Mouse (Mus musculus): ENCODE data around the gene Brms1. TPM values are rescaled to one million over a fixed set of nuclear protein-coding genes. Genes with fewer than 3 reads are reported as not detected.
"Not testable (repeated sequence)": the region's sequence is repeated elsewhere in the genome, so short reads cannot be mapped to it uniquely, and the experiment has no call there.

Brms1 gene
- polyA plus RNA-seq, 1 experiment from 2014 or later: 33.2 TPM

GRCm38 (mm10) chr19:5003644-5004043 lies 37.5 kb upstream of the Brms1 start:
- not testable (repeated sequence) for H3K9ac ChIP-seq (ENCODE audit: low read depth, low read length); H3K9me3 ChIP-seq (ENCODE audit: control insufficient read depth); ATAC-seq; H3K4me2 ChIP-seq (replicated peaks; ENCODE audit: low read depth); H3K36me3 ChIP-seq (ENCODE audit: control insufficient read depth, insufficient read depth); H3K4me1 ChIP-seq (replicated peaks; ENCODE audit: control insufficient read depth, insufficient read depth, low read length); H3K27me3 ChIP-seq (replicated peaks; ENCODE audit: control insufficient read depth, insufficient read depth, low read length); H3K27ac ChIP-seq (ENCODE audit: low read depth, low read length); H3K4me3 ChIP-seq (ENCODE audit: low read depth, low read length)
- peak; percentile 23 for TF ChIP-seq CTCF (IDR thresholded peaks at IDR 0.05; ENCODE audit: low read depth)
- 64% methylated on average over 2 of the region's 2 CpGs for WGBS

GRCm38 (mm10) chr19:5004925-5005324 lies 36.2 kb upstream of the Brms1 start:
- Histone ChIP-seq H3K9me3 (ENCODE audit: control insufficient read depth) (no peaks in the 10 kb centered on the region), H3K27ac (ENCODE audit: low read depth, low read length) (no peak overlapping the region), H3K27me3 (replicated peaks; ENCODE audit: control insufficient read depth, insufficient read depth, low read length) (0 out of 2 replicates have a peak, but pooled peaks cover 5% of the 10 kb centered on the region), H3K36me3 (ENCODE audit: control insufficient read depth, insufficient read depth) (no peaks in the 10 kb centered on the region), H3K4me2 (replicated peaks; ENCODE audit: low read depth) (no peak overlapping the region), H3K4me1 (replicated peaks; ENCODE audit: control insufficient read depth, insufficient read depth, low read length) (no peaks in the 10 kb centered on the region), H3K9ac (ENCODE audit: low read depth, low read length) (no peak overlapping the region), H3K4me3 (ENCODE audit: low read depth, low read length) (no peak overlapping the region)
- WGBS: 46% methylated on average over 4 of the region's 4 CpGs
- no peak; the same call in 1 of the 2 replicates for ATAC-seq
- no peak for TF ChIP-seq CTCF (IDR thresholded peaks at IDR 0.05; ENCODE audit: low read depth)

GRCm38 (mm10) chr19:5013138-5013537 lies 28.0 kb upstream of the Brms1 start:
- Histone ChIP-seq H3K4me1 (replicated peaks; ENCODE audit: control insufficient read depth, insufficient read depth, low read length) (no peaks in the 10 kb centered on the region; the same call in 1 of the 2 replicates), H3K27me3 (replicated peaks; ENCODE audit: control insufficient read depth, insufficient read depth, low read length) (no peaks in the 10 kb centered on the region), H3K4me2 (replicated peaks; ENCODE audit: low read depth) (no peak overlapping the region), H3K4me3 (ENCODE audit: low read depth, low read length) (no peak overlapping the region), H3K36me3 (ENCODE audit: control insufficient read depth, insufficient read depth) (no peaks in the 10 kb centered on the region), H3K27ac (ENCODE audit: low read depth, low read length) (no peak overlapping the region), H3K9me3 (ENCODE audit: control insufficient read depth) (no peaks in the 10 kb centered on the region), H3K9ac (ENCODE audit: low read depth, low read length) (no peak overlapping the region)
- no peak for TF ChIP-seq CTCF (IDR thresholded peaks at IDR 0.05; ENCODE audit: low read depth)
- WGBS: 61% methylated on average over 8 of the region's 8 CpGs
- ATAC-seq: no peak; the same call in 1 of the 2 replicates

- TF ChIP-seq CTCF (IDR thresholded peaks at IDR 0.05; ENCODE audit: low read depth): peak; percentile 75
- no peak overlapping the region for H3K9ac ChIP-seq (ENCODE audit: low read depth, low read length)
- no peak for ATAC-seq
- no peak overlapping the region for H3K4me3 ChIP-seq (ENCODE audit: low read depth, low read length)
- H3K36me3 ChIP-seq (ENCODE audit: control insufficient read depth, insufficient read depth): no peaks in the 10 kb centered on the region
- 16% methylated on average over 8 of the region's 8 CpGs for WGBS
- H3K4me1 ChIP-seq (replicated peaks; ENCODE audit: control insufficient read depth, insufficient read depth, low read length): no peaks in the 10 kb centered on the region; the same call in 1 of the 2 replicates
- H3K27ac ChIP-seq (ENCODE audit: low read depth, low read length): no peak overlapping the region
- H3K4me2 ChIP-seq (replicated peaks; ENCODE audit: low read depth): no peak overlapping the region
- no peaks in the 10 kb centered on the region for H3K9me3 ChIP-seq (ENCODE audit: control insufficient read depth)
- H3K27me3 ChIP-seq (replicated peaks; ENCODE audit: control insufficient read depth, insufficient read depth, low read length): no peaks in the 10 kb centered on the region
Observed at GRCm38 (mm10) chr19:5014961-5015398, 26.2 kb upstream of the Brms1 start.

GRCm38 (mm10) chr19:5016221-5016742 lies 24.9 kb upstream of the Brms1 start:
- no peaks in the 10 kb centered on the region for H3K9me3 ChIP-seq (ENCODE audit: control insufficient read depth)
- H3K4me3 ChIP-seq (ENCODE audit: low read depth, low read length): no peak overlapping the region
- H3K27ac ChIP-seq (ENCODE audit: low read depth, low read length): no peak overlapping the region; the same call in 1 of the 2 replicates
- peak overlapping the region; percentile 30; the same call in 1 of the 2 replicates for H3K4me2 ChIP-seq (replicated peaks; ENCODE audit: low read depth)
- WGBS: 24% methylated on average over 10 of the region's 10 CpGs
- no peaks in the 10 kb centered on the region for H3K36me3 ChIP-seq (ENCODE audit: control insufficient read depth, insufficient read depth)
- ATAC-seq: no peak
- no peaks in the 10 kb centered on the region for H3K27me3 ChIP-seq (replicated peaks; ENCODE audit: control insufficient read depth, insufficient read depth, low read length)
- H3K4me1 ChIP-seq (replicated peaks; ENCODE audit: control insufficient read depth, insufficient read depth, low read length): no peaks in the 10 kb centered on the region; the same call in 1 of the 2 replicates
- no peak for TF ChIP-seq CTCF (IDR thresholded peaks at IDR 0.05; ENCODE audit: low read depth)
- no peak overlapping the region for H3K9ac ChIP-seq (ENCODE audit: low read depth, low read length)

- WGBS: 23% methylated on average over 12 of the region's 12 CpGs
Observed at GRCm38 (mm10) chr19:5016782-5017181, 24.4 kb upstream of the Brms1 start.

More at GRCm38 (mm10) chr19:5016782-5017181, 24.4 kb upstream of the Brms1 start:
- TF ChIP-seq CTCF (IDR thresholded peaks at IDR 0.05; ENCODE audit: low read depth): peak; percentile 88
- H3K9ac ChIP-seq (ENCODE audit: low read depth, low read length): no peak overlapping the region
- no peaks in the 10 kb centered on the region for H3K36me3 ChIP-seq (ENCODE audit: control insufficient read depth, insufficient read depth)
- H3K4me2 ChIP-seq (replicated peaks; ENCODE audit: low read depth): peak overlapping the region; percentile 30; the same call in 1 of the 2 replicates
- no peaks in the 10 kb centered on the region for H3K27me3 ChIP-seq (replicated peaks; ENCODE audit: control insufficient read depth, insufficient read depth, low read length)
- no peak overlapping the region for H3K27ac ChIP-seq (ENCODE audit: low read depth, low read length)
- peak; percentile 23; the same call in 1 of the 2 replicates for ATAC-seq
- H3K4me3 ChIP-seq (ENCODE audit: low read depth, low read length): no peak overlapping the region
- no peaks in the 10 kb centered on the region; the same call in 1 of the 2 replicates for H3K4me1 ChIP-seq (replicated peaks; ENCODE audit: control insufficient read depth, insufficient read depth, low read length)
- no peaks in the 10 kb centered on the region for H3K9me3 ChIP-seq (ENCODE audit: control insufficient read depth)

All from intestine, postnatal 0 days (tissue).